Mouse (Mus musculus): ENCODE measurements at regions not wholly inside any gene's neighbourhood (a gene's known extent, or its start where the extent isn't known, plus 50 kb on each side); places are given as distances from the start of the nearest gene placed in this dataset.

- 86% methylated on average over 7 of the region's 7 CpGs for WGBS
- no peaks in the 10 kb centered on the region for H3K27me3 ChIP-seq (ENCODE audit: control insufficient read depth, insufficient read depth, low read length)
- H3K4me1 ChIP-seq (replicated peaks; ENCODE audit: control insufficient read depth, insufficient read depth, low read length), result peaks cover 34% of the 10 kb centered on the region
- H3K27ac ChIP-seq, result no peak overlapping the region
- H3K9me3 ChIP-seq (ENCODE audit: control insufficient read depth, low read length), result no peaks in the 10 kb centered on the region
- H3K9ac ChIP-seq, result no peak overlapping the region
- no peaks in the 10 kb centered on the region for H3K36me3 ChIP-seq (replicated peaks; ENCODE audit: control insufficient read depth, insufficient read depth)
- H3K4me2 ChIP-seq (replicated peaks), result no peak overlapping the region
- DNase-seq (ENCODE audit: low spot score), result no peak
- ATAC-seq (ENCODE audit: low FRiP score), result no peak
- no peak overlapping the region for H3K4me3 ChIP-seq (replicated peaks; ENCODE audit: low read length)
These were observed 174.0 kb downstream of the Dact1 start for GRCm38 (mm10) chr12:71483536-71484165.

- Histone ChIP-seq H3K27me3 (ENCODE audit: control insufficient read depth, insufficient read depth, low read length) (no peaks in the 10 kb centered on the region), H3K9me3 (ENCODE audit: control insufficient read depth, low read length) (no peaks in the 10 kb centered on the region), H3K4me2 (replicated peaks) (no peak overlapping the region), H3K27ac (no peak overlapping the region), H3K36me3 (replicated peaks; ENCODE audit: control insufficient read depth, insufficient read depth) (no peaks in the 10 kb centered on the region), H3K9ac (no peak overlapping the region), H3K4me1 (replicated peaks; ENCODE audit: control insufficient read depth, insufficient read depth, low read length) (peaks cover 36% of the 10 kb centered on the region), H3K4me3 (replicated peaks; ENCODE audit: low read length) (no peak overlapping the region)
- 95% methylated on average over 5 of the region's 5 CpGs for WGBS
- ATAC-seq (ENCODE audit: low FRiP score) (no peak), DNase-seq (ENCODE audit: low spot score) (no peak)
These were observed 174.6 kb downstream of the Dact1 start for GRCm38 (mm10) chr12:71484286-71484685.

- H3K4me1 ChIP-seq (replicated peaks; ENCODE audit: control insufficient read depth, insufficient read depth, low read length), result peaks cover 31% of the 10 kb centered on the region
- no peak overlapping the region for H3K9ac ChIP-seq
- ATAC-seq (ENCODE audit: low FRiP score) (no peak), DNase-seq (ENCODE audit: low spot score) (no peak)
- no peaks in the 10 kb centered on the region for H3K9me3 ChIP-seq (ENCODE audit: control insufficient read depth, low read length)
- H3K27me3 ChIP-seq (ENCODE audit: control insufficient read depth, insufficient read depth, low read length), result no peaks in the 10 kb centered on the region
- H3K4me3 ChIP-seq (replicated peaks; ENCODE audit: low read length), result no peak overlapping the region
- H3K36me3 ChIP-seq (replicated peaks; ENCODE audit: control insufficient read depth, insufficient read depth), result no peaks in the 10 kb centered on the region
- no peak overlapping the region for H3K4me2 ChIP-seq (replicated peaks)
- no peak overlapping the region for H3K27ac ChIP-seq
- WGBS, result 68% methylated on average over 12 of the region's 12 CpGs
These were observed 176.4 kb downstream of the Dact1 start for GRCm38 (mm10) chr12:71486078-71486477.

GRCm38 (mm10) chr12:71487591-71488435 lies 178.1 kb downstream of the Dact1 start:
- H3K36me3 ChIP-seq (replicated peaks; ENCODE audit: control insufficient read depth, insufficient read depth), result no peaks in the 10 kb centered on the region
- H3K27me3 ChIP-seq (ENCODE audit: control insufficient read depth, insufficient read depth, low read length), result no peaks in the 10 kb centered on the region
- H3K4me1 ChIP-seq (replicated peaks; ENCODE audit: control insufficient read depth, insufficient read depth, low read length), result peaks cover 14% of the 10 kb centered on the region
- WGBS, result 37% methylated on average over 6 of the region's 6 CpGs
- H3K4me3 ChIP-seq (replicated peaks; ENCODE audit: low read length), result no peak overlapping the region
- H3K9ac ChIP-seq, result no peak overlapping the region
- 0 out of 2 replicates have a peak overlapping the region, but pooled peaks have one; percentile 5 for H3K27ac ChIP-seq
- H3K9me3 ChIP-seq (ENCODE audit: control insufficient read depth, low read length), result no peaks in the 10 kb centered on the region
- H3K4me2 ChIP-seq (replicated peaks), result no peak overlapping the region
- ATAC-seq (ENCODE audit: low FRiP score), result peak; percentile 34; the same call in 1 of the 2 replicates
- no peak for DNase-seq (ENCODE audit: low spot score)

GRCm38 (mm10) chr12:71489295-71489694 lies 179.6 kb downstream of the Dact1 start:
- Histone ChIP-seq H3K27ac (no peak overlapping the region), H3K4me1 (replicated peaks; ENCODE audit: control insufficient read depth, insufficient read depth, low read length) (peaks cover 16% of the 10 kb centered on the region), H3K4me3 (replicated peaks; ENCODE audit: low read length) (no peak overlapping the region), H3K27me3 (ENCODE audit: control insufficient read depth, insufficient read depth, low read length) (no peaks in the 10 kb centered on the region), H3K9ac (no peak overlapping the region), H3K4me2 (replicated peaks) (no peak overlapping the region), H3K9me3 (ENCODE audit: control insufficient read depth, low read length) (no peaks in the 10 kb centered on the region), H3K36me3 (replicated peaks; ENCODE audit: control insufficient read depth, insufficient read depth) (no peaks in the 10 kb centered on the region)
- ATAC-seq (ENCODE audit: low FRiP score), result no peak
- 88% methylated on average over 7 of the region's 7 CpGs for WGBS
- DNase-seq (ENCODE audit: low spot score), result no peak

- no peak for ATAC-seq (ENCODE audit: low FRiP score)
- Histone ChIP-seq H3K4me1 (replicated peaks; ENCODE audit: control insufficient read depth, insufficient read depth, low read length) (peaks cover 19% of the 10 kb centered on the region), H3K36me3 (replicated peaks; ENCODE audit: control insufficient read depth, insufficient read depth) (no peaks in the 10 kb centered on the region)
These were observed 185.2 kb downstream of the Dact1 start for GRCm38 (mm10) chr12:71494803-71495293.

GRCm38 (mm10) chr12:71498246-71499029 lies 188.8 kb downstream of the Dact1 start:
- H3K4me1 ChIP-seq (replicated peaks; ENCODE audit: control insufficient read depth, insufficient read depth, low read length), result peaks cover 25% of the 10 kb centered on the region
- 78% methylated on average over 14 of the region's 14 CpGs for WGBS
- no peak overlapping the region for H3K27ac ChIP-seq
- H3K4me2 ChIP-seq (replicated peaks), result no peak overlapping the region
- H3K27me3 ChIP-seq (ENCODE audit: control insufficient read depth, insufficient read depth, low read length), result no peaks in the 10 kb centered on the region
- no peaks in the 10 kb centered on the region for H3K36me3 ChIP-seq (replicated peaks; ENCODE audit: control insufficient read depth, insufficient read depth)
- no peak overlapping the region for H3K9ac ChIP-seq
- no peak for DNase-seq (ENCODE audit: low spot score)
- ATAC-seq (ENCODE audit: low FRiP score), result no peak
- H3K4me3 ChIP-seq (replicated peaks; ENCODE audit: low read length), result no peak overlapping the region
- H3K9me3 ChIP-seq (ENCODE audit: control insufficient read depth, low read length), result no peaks in the 10 kb centered on the region

More at GRCm38 (mm10) chr12:71494803-71495293, 185.2 kb downstream of the Dact1 start:
- Histone ChIP-seq H3K27me3 (ENCODE audit: control insufficient read depth, insufficient read depth, low read length) (no peaks in the 10 kb centered on the region), H3K4me3 (replicated peaks; ENCODE audit: low read length) (no peak overlapping the region), H3K9ac (0 out of 2 replicates have a peak overlapping the region, but pooled peaks have one; percentile 22), H3K27ac (peak overlapping the region; percentile 84), H3K4me2 (replicated peaks) (peak overlapping the region; percentile 15; the same call in 1 of the 2 replicates), H3K9me3 (ENCODE audit: control insufficient read depth, low read length) (no peaks in the 10 kb centered on the region)
- WGBS, result 35% methylated on average over 10 of the region's 10 CpGs
- peak; percentile 59 for DNase-seq (ENCODE audit: low spot score)

GRCm38 (mm10) chr12:71501299-71501810 lies 191.7 kb downstream of the Dact1 start:
- DNase-seq (ENCODE audit: low spot score), result no peak
- Histone ChIP-seq H3K4me3 (replicated peaks; ENCODE audit: low read length) (no peak overlapping the region), H3K27me3 (ENCODE audit: control insufficient read depth, insufficient read depth, low read length) (no peaks in the 10 kb centered on the region), H3K27ac (no peak overlapping the region), H3K36me3 (replicated peaks; ENCODE audit: control insufficient read depth, insufficient read depth) (no peaks in the 10 kb centered on the region), H3K9me3 (ENCODE audit: control insufficient read depth, low read length) (no peaks in the 10 kb centered on the region), H3K9ac (no peak overlapping the region), H3K4me2 (replicated peaks) (no peak overlapping the region), H3K4me1 (replicated peaks; ENCODE audit: control insufficient read depth, insufficient read depth, low read length) (0 out of 2 replicates have a peak, but pooled peaks cover 7% of the 10 kb centered on the region)
- 63% methylated on average over 7 of the region's 7 CpGs for WGBS
- no peak for ATAC-seq (ENCODE audit: low FRiP score)
